Mouse (Mus musculus) central nervous system, embryonic 11.5 days (tissue): Measurements from ENCODE around the gene Hdgfl2. TPM values are rescaled to one million over a fixed set of nuclear protein-coding genes. Genes with fewer than 3 reads are reported as not detected.

Experiments
- polyA plus RNA-seq: library from polyadenylated mRNA; depleted of rRNA; stranded (reverse); fragments of >200 nt; gene quantifications from 2 replicates; pipeline ENCODE4 v1.2.3, GENCODE M21; 2012; rRNA removed

Hdgfl2 gene
- polyA plus RNA-seq: 143 and 299 TPM in 2 replicates

DNA sequence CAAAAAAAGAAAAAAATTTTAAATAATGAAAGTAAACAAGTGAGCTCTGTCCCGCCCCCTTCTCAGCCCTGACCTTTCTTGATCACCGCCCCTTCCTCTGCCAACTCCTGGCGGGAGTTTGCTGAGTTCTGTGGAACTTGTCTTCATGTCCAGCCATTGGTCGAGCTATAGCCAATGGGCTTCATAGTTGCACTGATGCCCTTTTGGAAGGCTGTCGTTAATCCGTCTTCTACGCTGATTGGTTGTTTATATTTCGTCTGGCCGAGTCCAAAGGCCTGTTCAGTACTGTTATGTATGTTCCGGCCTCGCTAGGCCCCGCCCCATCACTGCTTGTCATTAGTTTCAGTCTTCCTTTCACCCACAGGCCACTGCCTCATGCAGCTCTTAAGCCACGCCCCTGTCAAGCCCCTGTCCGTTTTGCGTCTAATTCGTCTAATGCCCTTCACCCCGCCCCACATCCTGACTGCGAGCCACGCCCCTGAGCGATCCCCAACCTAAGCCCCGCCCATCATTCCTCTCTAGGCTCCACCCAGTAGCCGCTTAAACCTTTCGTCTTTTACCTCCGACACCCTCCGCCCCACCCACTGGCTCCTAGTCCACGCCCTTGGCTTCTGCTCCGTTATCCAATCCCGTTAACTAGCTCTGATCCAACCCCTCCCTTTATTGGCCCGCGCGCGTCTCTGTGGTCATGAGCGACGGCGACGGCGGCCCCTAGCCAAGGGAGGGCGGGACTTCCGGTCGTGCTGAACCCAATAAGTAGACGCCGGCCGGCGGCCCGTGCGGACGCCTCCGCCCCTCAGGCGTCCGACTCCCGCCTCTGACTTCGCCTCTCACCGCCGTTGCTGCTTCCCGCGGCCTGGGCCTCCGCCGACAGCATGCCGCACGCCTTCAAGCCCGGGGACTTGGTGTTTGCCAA, at the start of gene Hdgfl2:
TSS of gene Hdgfl2 (plus strand) at position 755 of the 916 bp plus-strand sequence.

DNA sequence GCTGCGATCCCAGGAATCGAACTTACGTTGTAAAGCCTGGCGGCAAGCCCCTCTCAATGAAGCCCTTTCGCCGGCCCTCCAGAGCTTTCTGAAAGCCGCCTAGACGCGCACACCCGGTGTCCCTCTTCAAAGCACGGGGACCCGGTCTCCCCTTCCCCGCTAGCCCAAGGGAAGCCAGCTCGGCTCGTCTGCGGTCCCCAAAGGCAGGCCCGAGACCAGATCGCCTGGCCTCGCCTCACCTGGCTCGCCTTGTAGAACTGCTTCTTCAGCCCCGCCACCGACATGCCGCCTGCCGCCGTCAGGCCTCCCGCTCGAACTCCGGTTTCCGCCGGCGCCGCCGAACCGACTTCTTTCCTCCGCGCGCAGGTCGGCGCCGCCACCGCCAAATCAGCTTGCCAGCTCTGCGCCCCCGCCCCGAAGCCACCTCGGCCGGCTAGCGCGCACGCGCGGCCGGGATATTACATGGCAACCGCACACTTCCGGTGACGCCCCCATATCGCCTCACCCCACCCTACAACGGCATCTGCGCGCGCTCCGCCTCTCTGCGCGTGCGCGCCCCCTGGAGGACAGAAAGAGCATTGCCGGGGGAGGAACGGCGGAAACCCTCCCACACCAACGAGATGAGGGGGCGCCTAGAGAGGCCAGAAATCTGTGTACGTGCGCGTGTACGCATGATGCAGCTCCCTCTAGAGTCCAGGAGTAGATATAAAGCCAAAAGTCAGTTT, 43.1 kb upstream of the Hdgfl2 start, which contains the start of gene Sh3gl1:
TSS of gene Sh3gl1 (minus strand) at position 460 of the 725 bp plus-strand sequence.

DNA sequence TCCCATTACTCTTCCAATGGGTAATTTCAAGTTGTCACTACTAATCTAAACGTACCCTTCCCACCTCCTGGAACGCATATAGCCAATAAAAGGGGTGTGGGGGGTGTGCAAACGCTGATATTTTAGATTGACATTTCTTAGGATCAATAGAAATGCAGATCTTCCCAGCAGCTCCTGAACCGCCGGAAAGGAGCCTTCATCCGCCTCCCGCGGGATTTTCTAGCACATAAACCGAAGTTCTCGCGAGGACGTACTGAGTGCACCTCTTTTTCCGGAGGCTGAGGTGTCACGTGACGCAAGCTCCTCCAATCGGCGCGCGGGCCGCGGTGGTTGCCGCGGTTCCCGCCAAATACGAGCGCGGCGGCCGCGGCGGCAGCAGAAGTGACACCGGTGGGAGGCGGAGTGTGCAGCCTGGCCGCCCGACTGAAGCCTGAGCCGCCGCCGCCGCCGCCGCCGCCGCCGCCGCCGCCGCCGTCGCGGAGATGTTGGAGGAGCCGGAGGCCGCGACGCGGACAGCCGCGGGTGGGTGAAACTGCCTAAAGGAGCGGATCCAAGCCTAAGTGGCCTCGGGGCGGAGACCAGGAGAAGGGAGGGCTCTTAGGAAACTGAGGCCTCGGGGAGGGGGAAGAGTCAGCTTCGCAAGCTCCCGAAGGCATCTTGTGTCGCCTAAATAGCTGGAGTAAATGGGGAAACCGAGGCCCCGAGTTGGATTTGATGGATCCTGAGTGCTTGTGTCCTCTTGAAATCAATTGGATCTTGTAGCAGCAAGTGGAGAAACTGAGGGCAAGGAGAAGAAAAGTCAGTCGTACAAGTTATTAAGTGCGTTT, 39.2 kb upstream of the Hdgfl2 start, which contains the start of gene Chaf1a:
TSS of gene Chaf1a (plus strand) at position 410 of the 827 bp plus-strand sequence.

DNA sequence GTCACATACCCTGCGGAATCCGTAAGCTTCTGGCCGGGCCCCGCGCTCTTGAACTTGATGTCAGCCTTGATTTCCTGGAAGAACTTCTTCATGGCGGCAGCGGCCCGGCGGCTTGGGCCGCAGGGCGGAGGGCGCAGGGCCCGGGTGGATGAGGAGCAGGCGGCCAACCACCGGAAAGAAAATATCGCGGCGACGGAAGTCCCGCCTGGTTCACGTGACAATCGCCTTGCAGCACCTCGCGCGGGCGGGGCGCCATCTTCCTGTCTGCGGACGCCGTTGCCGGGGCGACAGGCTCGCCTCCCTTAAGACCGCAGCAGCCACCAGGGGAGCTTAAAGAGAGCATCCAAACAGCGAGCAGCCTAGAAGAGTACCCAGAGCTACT, 4.6 kb upstream of the Hdgfl2 start, which contains the start of gene Ubxn6:
TSS of gene Ubxn6 (minus strand) at position 202 of the 382 bp plus-strand sequence.

DNA sequence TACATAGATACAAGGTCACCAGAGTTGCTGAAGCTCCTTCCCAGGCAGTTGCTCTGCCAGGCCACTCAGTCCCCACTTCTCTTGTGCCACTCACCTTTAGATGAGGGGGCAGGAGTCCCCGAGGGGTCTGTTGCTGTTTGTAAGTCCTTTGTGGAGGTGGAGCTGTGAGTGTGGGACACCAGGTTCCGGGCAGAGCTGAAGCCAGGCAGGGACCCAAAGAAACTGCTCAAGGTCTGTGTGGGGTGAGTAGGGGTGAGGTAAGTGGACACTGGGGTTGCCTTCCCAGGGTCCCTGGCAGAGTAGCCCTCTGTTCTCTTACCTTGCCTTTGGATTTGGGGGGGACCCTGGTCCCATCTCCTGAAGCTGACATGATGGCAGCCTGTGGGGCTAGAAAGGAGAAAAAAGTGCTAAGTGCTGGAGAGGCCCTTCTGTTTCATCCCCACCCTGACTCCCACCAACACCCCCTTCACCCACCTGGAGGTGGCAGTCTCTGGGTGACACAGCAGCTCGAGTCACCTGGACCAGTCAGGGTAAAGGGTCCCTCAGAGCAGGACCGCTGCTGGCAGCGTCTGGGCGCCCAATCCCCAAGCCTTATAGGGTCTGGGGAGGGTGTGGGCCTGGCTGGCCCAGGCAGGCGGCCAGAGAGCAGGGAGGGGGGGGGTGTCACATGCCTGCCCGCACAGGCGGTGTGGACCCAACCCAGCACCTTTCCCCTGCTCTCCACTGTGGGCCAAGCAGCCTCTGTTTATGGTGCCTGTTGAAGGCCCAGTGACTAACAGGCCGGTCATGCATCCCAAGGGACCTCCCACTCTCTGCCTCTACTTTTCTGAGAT, 30.0 kb downstream of the Hdgfl2 start, which contains the start of gene Plin4:
TSS of gene Plin4 (minus strand) at position 585 of the 833 bp plus-strand sequence.

GRCm38 (mm10) chr17:56117251-56117710, 37.8 kb downstream of the Hdgfl2 start, which contains the start of gene Plin5:
Gene Plin5 (minus strand): TSS chr17:56117596.

DNA sequence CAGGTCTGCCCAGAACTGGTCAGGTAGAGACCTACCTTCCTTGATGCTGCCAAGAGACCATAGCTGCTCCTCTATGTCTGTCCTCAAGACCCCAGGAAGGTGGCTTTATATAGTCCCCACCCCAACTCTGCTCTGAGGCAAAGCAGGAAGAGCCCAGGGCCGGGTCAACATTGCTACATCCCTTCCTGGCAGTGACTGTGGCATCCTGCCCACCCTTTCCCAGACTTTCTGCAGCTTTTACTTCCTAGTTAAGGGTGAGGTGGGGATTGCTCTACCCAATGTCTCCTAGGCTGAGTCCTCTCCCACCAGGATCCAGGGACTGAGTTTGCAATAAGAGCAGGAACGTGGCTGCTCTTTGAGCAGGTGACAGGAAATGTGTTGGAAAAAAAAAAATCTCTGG, 42.4 kb downstream of the Hdgfl2 start, which contains the start of gene Lrg1:
TSS of gene Lrg1 (minus strand) at position 176 of the 400 bp plus-strand sequence.

GRCm38 (mm10) chr17:56139858-56140595, 60.6 kb downstream of the Hdgfl2 start, which contains the start of gene Sema6b:
Gene Sema6b (minus strand): TSS chr17:56140343.

Other genes starting within 250 kb of the Hdgfl2 start
- 2.8 and 4.9 TPM in 2 replicates for gene Zfp119a, start 200.7 kb upstream of the Hdgfl2 start, polyA plus RNA-seq
- gene Zfp959, start 187.5 kb upstream of the Hdgfl2 start, polyA plus RNA-seq: 6.1 and 10.3 TPM in 2 replicates
- gene Zfp119b, start 130.1 kb upstream of the Hdgfl2 start, polyA plus RNA-seq: 2.0 and 3.3 TPM in 2 replicates
- gene Ebi3, start 127.0 kb upstream of the Hdgfl2 start, polyA plus RNA-seq: 1.7 and 2.3 TPM in 2 replicates
- gene Yju2, start 120.5 kb upstream of the Hdgfl2 start, polyA plus RNA-seq: 18.2 and 21.1 TPM in 2 replicates
- gene Shd, start 109.2 kb upstream of the Hdgfl2 start, polyA plus RNA-seq: 104 and 121 TPM in 2 replicates
- 49.5 and 55.5 TPM in 2 replicates for gene Fsd1, start 93.1 kb upstream of the Hdgfl2 start, polyA plus RNA-seq
- gene Stap2, start 74.0 kb upstream of the Hdgfl2 start, polyA plus RNA-seq: 4.7 and 5.8 TPM in 2 replicates
- gene Mpnd, start 73.9 kb upstream of the Hdgfl2 start, polyA plus RNA-seq: 164 and 185 TPM in 2 replicates
- 77.7 and 92.3 TPM in 2 replicates for gene Sh3gl1, start 43.0 kb upstream of the Hdgfl2 start, polyA plus RNA-seq
- gene Chaf1a, start 39.2 kb upstream of the Hdgfl2 start, polyA plus RNA-seq: 35.8 and 121 TPM in 2 replicates
- 47.3 and 53.2 TPM in 2 replicates for gene Ubxn6, start 4.6 kb upstream of the Hdgfl2 start, polyA plus RNA-seq
- 0.04 and 0.06 TPM in 2 replicates for gene Plin4, start 30.2 kb downstream of the Hdgfl2 start, polyA plus RNA-seq
- 0.11 and 0.13 TPM in 2 replicates for gene Plin5, start 38.0 kb downstream of the Hdgfl2 start, polyA plus RNA-seq
- gene Lrg1, start 42.4 kb downstream of the Hdgfl2 start, polyA plus RNA-seq: 0.06 and 0.07 TPM in 2 replicates
- gene Sema6b, start 60.7 kb downstream of the Hdgfl2 start, polyA plus RNA-seq: 7.0 and 7.3 TPM in 2 replicates
- 4.8 and 6.9 TPM in 2 replicates for gene Tnfaip8l1, start 82.8 kb downstream of the Hdgfl2 start, polyA plus RNA-seq
- 50.1 and 59.6 TPM in 2 replicates for gene Mydgf, start 104.3 kb downstream of the Hdgfl2 start, polyA plus RNA-seq
- gene Dpp9, start 139.3 kb downstream of the Hdgfl2 start, polyA plus RNA-seq: 40.9 and 49.3 TPM in 2 replicates
- 13.1 and 15.6 TPM in 2 replicates for gene Fem1a, start 177.2 kb downstream of the Hdgfl2 start, polyA plus RNA-seq
- 2.1 and 4.8 TPM in 2 replicates for gene Ticam1, start 197.2 kb downstream of the Hdgfl2 start, polyA plus RNA-seq
- gene Plin3, start 213.2 kb downstream of the Hdgfl2 start, polyA plus RNA-seq: 15.0 and 22.5 TPM in 2 replicates
- gene Arrdc5, start 220.7 kb downstream of the Hdgfl2 start, polyA plus RNA-seq: not detected in 2 replicates
- 152 and 161 TPM in 2 replicates for gene Uhrf1, start 223.7 kb downstream of the Hdgfl2 start, polyA plus RNA-seq
- 36.0 and 42.0 TPM in 2 replicates for gene Kdm4b, start 246.4 kb downstream of the Hdgfl2 start, polyA plus RNA-seq